Mouse (Mus musculus): ENCODE measurements around the gene Zfp874a. TPM values are rescaled to one million over a fixed set of nuclear protein-coding genes. Genes with fewer than 3 reads are reported as not detected.

The Zfp874a gene
- polyA plus RNA-seq (2012; rRNA removed): 2.4 and 3.6 TPM in 2 replicates

DNA sequence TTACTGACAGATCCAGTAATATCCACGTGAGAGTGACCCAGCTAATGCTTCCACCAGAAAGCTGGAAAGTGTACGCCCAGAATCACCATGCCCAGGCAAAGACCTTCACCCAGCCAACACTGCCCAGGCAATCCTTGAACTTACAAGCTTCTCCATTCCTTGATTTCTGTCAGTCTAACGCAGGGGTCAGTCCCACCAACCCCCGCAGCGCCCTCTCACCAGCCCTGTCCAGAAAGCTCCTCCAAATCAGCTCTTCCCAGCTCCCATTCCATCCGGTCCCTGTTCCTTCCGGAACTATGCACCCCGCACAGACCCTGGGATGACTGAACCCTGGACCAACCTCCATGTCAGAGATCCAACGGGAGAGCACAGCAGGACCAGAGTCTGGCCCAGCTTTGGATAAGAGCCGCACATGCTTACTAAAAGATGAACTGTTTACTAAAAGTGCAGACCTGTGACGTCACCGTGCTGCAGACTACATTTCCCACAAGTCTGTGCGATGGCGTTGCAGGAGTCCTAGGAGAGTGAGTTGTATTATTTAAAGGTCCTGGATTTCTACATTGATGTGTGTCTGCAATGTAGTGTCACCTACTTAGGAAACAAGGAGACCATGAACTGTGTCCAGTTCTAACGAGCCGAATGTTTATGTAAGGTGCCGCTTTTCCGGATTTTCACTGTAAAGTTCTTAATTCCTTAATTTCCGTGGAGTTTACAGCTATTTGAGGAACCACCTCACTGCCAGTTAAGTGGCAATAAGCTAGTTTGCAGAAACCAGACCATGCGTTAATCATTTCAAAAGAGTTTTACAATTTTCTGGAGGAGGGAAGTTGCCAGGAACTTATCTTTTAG lies at the start of gene Zfp874a:
Gene Zfp874a (minus strand): TSS at position 453 of the 849 bp plus-strand sequence.
- TF ChIP-seq POLR2A (IDR thresholded peaks at IDR 0.05; ENCODE audit: control insufficient read depth, extremely low read depth, insufficient read depth, low read length, poor library complexity) (no peak), CTCF (IDR thresholded peaks at IDR 0.05; ENCODE audit: borderline replicate concordance, control insufficient read depth, extremely low read depth, insufficient read depth, low read length, poor library complexity) (no peak)
- 1% methylated on average over 20 of the region's 20 CpGs for WGBS
- peaks cover 8% of the 10 kb centered on the region for H3K4me1 ChIP-seq (replicated peaks; ENCODE audit: control insufficient read depth, insufficient read depth, low read length)
- H3K4me3 ChIP-seq (ENCODE audit: control insufficient read depth, insufficient read depth, low read length): peak within 1 kb of the TSS; percentile 77
- no peak within 1 kb of the TSS for H3K27ac ChIP-seq (ENCODE audit: control insufficient read depth, insufficient read depth, low read length)
- peak; percentile 90 for DNase-seq
- no peaks in the 10 kb centered on the region for H3K27me3 ChIP-seq (ENCODE audit: control insufficient read depth, insufficient read depth, low read length)
- H3K36me3 ChIP-seq (ENCODE audit: control insufficient read depth, insufficient read depth, low read length): peaks cover 16% of the 10 kb centered on the region

DNA sequence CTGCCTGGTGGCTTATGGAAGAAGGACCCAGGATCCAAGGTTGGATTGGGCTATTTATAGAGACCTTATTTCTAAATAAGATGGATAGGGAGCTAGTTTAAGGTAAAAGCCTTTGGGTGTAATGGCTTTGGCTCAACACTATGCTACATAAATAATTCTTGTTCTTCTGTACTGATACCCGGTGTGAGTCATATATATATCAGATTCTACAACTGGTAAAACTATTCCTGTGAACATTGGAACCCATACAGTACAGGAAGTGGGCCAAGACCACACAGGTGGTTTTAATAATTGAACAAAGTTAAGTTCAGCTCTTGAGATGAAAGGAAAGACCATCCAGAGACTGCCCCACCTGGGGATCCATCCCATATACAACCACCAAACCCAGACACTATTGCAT lies 49.5 kb upstream of the Zfp874a start:
- TF ChIP-seq CTCF (IDR thresholded peaks at IDR 0.05; ENCODE audit: borderline replicate concordance, control insufficient read depth, extremely low read depth, insufficient read depth, low read length, poor library complexity) (no peak), POLR2A (IDR thresholded peaks at IDR 0.05; ENCODE audit: control insufficient read depth, extremely low read depth, insufficient read depth, low read length, poor library complexity) (no peak)

GRCm38 (mm10) chr13:67500084-67500719 lies 48.8 kb upstream of the Zfp874a start, which contains the start of gene Zfp58:
Zfp58 (minus strand) TSS chr13:67500555.
- Histone ChIP-seq H3K4me3 (ENCODE audit: control insufficient read depth, insufficient read depth, low read length) (peak within 1 kb of the TSS; percentile 66), H3K27ac (ENCODE audit: control insufficient read depth, insufficient read depth, low read length) (0 out of 2 replicates have a peak within 1 kb of the TSS, but pooled peaks have one; percentile 1), H3K36me3 (ENCODE audit: control insufficient read depth, insufficient read depth, low read length) (no peaks in the 10 kb centered on the region; the same call in 1 of the 2 replicates), H3K27me3 (ENCODE audit: control insufficient read depth, insufficient read depth, low read length) (no peaks in the 10 kb centered on the region), H3K4me1 (replicated peaks; ENCODE audit: control insufficient read depth, insufficient read depth, low read length) (peaks cover 10% of the 10 kb centered on the region)
- peak; percentile 24; the same call in 1 of the 2 replicates for TF ChIP-seq POLR2A (IDR thresholded peaks at IDR 0.05; ENCODE audit: control insufficient read depth, extremely low read depth, insufficient read depth, low read length, poor library complexity)
- TF ChIP-seq CTCF (IDR thresholded peaks at IDR 0.05; ENCODE audit: borderline replicate concordance, control insufficient read depth, extremely low read depth, insufficient read depth, low read length, poor library complexity): no peak
- WGBS: 1% methylated on average over 22 of the region's 22 CpGs
- peak; percentile 88 for DNase-seq

More for the DNA sequence above, 49.5 kb upstream of the Zfp874a start:
- Histone ChIP-seq H3K4me1 (replicated peaks; ENCODE audit: control insufficient read depth, insufficient read depth, low read length) (peaks cover 10% of the 10 kb centered on the region), H3K27ac (ENCODE audit: control insufficient read depth, insufficient read depth, low read length) (no peak overlapping the region), H3K36me3 (ENCODE audit: control insufficient read depth, insufficient read depth, low read length) (no peaks in the 10 kb centered on the region), H3K27me3 (ENCODE audit: control insufficient read depth, insufficient read depth, low read length) (no peaks in the 10 kb centered on the region), H3K4me3 (ENCODE audit: control insufficient read depth, insufficient read depth, low read length) (no peak overlapping the region)
- 100% methylated on average over 1 of the region's 1 CpGs for WGBS
- no peak for DNase-seq

DNA sequence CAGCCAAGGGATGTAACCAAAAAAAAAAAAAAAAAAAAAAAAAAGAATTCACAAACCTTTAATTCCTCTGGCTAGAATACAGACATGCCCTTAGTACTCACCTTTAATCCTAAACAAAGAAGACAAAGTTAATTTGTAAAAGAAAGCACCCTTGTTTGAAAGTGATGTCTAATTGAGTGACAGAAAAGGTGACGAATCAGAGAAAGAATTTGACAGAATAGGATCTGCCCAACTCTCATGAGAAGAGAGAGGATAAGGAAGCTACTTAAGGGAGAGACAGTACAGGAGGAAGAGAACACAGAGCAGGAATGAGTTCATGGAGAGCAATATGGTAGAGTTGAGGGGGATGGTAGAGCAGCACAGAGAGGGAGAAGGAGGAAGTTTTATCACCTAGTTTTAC lies 44.2 kb upstream of the Zfp874a start:
- Histone ChIP-seq H3K4me3 (ENCODE audit: control insufficient read depth, insufficient read depth, low read length) (no peak overlapping the region), H3K27ac (ENCODE audit: control insufficient read depth, insufficient read depth, low read length) (no peak overlapping the region), H3K36me3 (ENCODE audit: control insufficient read depth, insufficient read depth, low read length) (peaks cover 22% of the 10 kb centered on the region), H3K4me1 (replicated peaks; ENCODE audit: control insufficient read depth, insufficient read depth, low read length) (peaks cover 10% of the 10 kb centered on the region), H3K27me3 (ENCODE audit: control insufficient read depth, insufficient read depth, low read length) (no peaks in the 10 kb centered on the region)
- WGBS: 88% methylated on average over 1 of the region's 1 CpGs
- TF ChIP-seq POLR2A (IDR thresholded peaks at IDR 0.05; ENCODE audit: control insufficient read depth, extremely low read depth, insufficient read depth, low read length, poor library complexity): no peak
- TF ChIP-seq CTCF (IDR thresholded peaks at IDR 0.05; ENCODE audit: borderline replicate concordance, control insufficient read depth, extremely low read depth, insufficient read depth, low read length, poor library complexity): no peak
- DNase-seq: no peak

- 40% methylated on average over 8 of the region's 8 CpGs for WGBS
- no peak for DNase-seq
- TF ChIP-seq POLR2A (IDR thresholded peaks at IDR 0.05; ENCODE audit: control insufficient read depth, extremely low read depth, insufficient read depth, low read length, poor library complexity) (no peak), CTCF (IDR thresholded peaks at IDR 0.05; ENCODE audit: borderline replicate concordance, control insufficient read depth, extremely low read depth, insufficient read depth, low read length, poor library complexity) (no peak)
- H3K4me1 ChIP-seq (replicated peaks; ENCODE audit: control insufficient read depth, insufficient read depth, low read length): no peaks in the 10 kb centered on the region
- H3K4me3 ChIP-seq (ENCODE audit: control insufficient read depth, insufficient read depth, low read length): peak overlapping the region; percentile 31
- no peaks in the 10 kb centered on the region for H3K27me3 ChIP-seq (ENCODE audit: control insufficient read depth, insufficient read depth, low read length)
- 0 out of 2 replicates have a peak overlapping the region, but pooled peaks have one; percentile 30 for H3K27ac ChIP-seq (ENCODE audit: control insufficient read depth, insufficient read depth, low read length)
- H3K36me3 ChIP-seq (ENCODE audit: control insufficient read depth, insufficient read depth, low read length): 0 out of 2 replicates have a peak, but pooled peaks cover 4% of the 10 kb centered on the region
Observed at GRCm38 (mm10) chr13:67484424-67484811, 33.0 kb upstream of the Zfp874a start.

Measured in thymus, adult 2 months (tissue).